Mouse (Mus musculus) gastrocnemius, adult 8-10 months (tissue): ENCODE results near the gene Itgb8. TPM values are rescaled to one million over a fixed set of nuclear protein-coding genes. Genes with fewer than 3 reads are reported as not detected.

Source experiments
- DNase-seq, 2 experiments: peaks; one replicate each; pipeline ENCODE4 v3.0.0; 2022; ENCODE audit warnings: low spot score in 2 of 2
- total RNA-seq, 4 experiments: library from RNA; stranded (reverse); gene quantifications; 2 replicates each; pipeline ENCODE4 v1.2.4; 2022

The Itgb8 gene
- total RNA-seq, 4 experiments from 2014 or later: 0.39 to 0.54 (median 0.47) TPM

DNA sequence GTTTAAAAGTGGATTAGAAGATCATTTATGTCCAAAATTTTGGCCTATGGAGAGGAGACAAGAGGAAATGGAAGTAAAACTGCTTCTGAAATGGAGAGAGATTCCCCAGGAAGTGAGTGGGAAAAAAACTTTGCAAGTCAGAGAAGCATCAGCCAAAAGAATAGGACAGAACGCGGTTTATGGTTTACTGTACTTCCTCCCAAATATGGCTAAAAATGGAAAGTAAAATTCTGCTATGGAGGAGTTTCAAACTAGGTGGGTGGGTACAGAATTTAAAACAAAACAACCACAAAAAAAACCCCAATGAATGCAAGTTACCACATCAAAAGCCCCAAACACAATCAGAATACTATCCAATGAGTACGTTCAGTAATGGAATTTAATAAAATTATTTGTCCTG is 90.8 kb downstream of the Itgb8 start:
- no peak for DNase-seq

GRCm38 (mm10) chr12:119146031-119146430 is 92.6 kb downstream of the Itgb8 start:
- DNase-seq: no peak

- DNase-seq: no peak
These were observed 100.7 kb downstream of the Itgb8 start for GRCm38 (mm10) chr12:119137946-119138345.

DNA sequence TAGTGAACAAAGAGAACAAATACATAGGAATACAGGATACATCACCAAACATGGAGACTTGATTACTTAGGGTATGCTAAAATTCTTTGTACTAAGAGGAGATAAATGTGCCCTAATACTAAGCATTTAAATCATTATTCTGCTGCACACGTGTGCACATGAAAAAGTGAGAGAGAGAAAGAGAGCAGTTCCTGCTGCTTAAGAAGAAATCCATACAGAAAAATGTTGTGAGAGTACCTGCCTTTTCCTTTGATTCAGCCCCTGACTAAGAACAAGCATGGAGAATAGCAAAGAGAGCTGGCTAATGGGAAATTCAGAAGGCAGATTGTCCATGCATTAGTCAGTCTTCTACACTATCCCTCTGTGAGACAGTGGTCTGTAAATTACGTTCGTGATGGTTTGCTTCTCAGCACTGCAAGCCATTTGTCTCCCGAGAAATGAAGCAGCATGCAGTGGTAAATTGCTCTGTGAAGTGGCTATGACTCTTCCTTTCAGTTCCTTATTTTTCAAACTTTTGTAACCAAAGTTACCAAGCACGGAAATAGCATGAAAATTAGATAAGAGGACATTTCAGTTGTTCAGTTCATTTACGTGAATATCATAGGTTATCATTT is 125.0 kb downstream of the Itgb8 start:
- no peak for DNase-seq

DNA sequence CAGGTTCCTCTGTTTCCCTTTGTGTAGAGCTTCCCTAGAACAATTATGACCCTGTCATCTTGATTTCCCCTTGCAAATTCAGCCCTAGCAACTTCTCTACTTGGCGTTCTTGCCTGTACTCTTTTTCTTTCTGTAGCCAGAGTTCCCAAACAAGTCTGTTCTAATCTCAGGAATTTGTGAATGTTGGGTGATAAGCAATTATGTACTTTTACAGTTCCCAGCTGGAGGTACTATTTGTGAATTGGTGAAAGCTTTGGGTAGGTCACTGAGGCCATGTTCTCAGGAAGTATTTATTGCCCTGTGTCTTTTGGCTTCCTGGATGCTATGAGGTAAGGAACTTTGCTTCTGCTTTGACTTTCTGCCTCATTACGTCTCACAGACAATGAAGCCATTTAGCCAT is 128.5 kb downstream of the Itgb8 start:
- DNase-seq: no peak

Other genes starting within 250 kb of the Itgb8 start
- not detected for gene Macc1, start 75.5 kb upstream of the Itgb8 start, total RNA-seq